Mouse (Mus musculus) urinary bladder, postnatal 25 days (tissue): ENCODE results near the gene Tfpt.
"Not testable (repeated sequence)": the region's sequence is repeated elsewhere in the genome, so short reads cannot be mapped to it uniquely, and the experiment has no call there.

Source experiments
- DNase-seq: peaks from one replicate; pipeline ENCODE4 v3.0.0; 2022; ENCODE audit warnings: low spot score

Tfpt gene

GRCm38 (mm10) chr7:3617242-3617995 is 12.3 kb downstream of the Tfpt start, which contains the start of gene Ndufa3:
Gene Ndufa3 (plus strand): TSS chr7:3617373.
- DNase-seq: peak; percentile 75

- no peak for DNase-seq
Measured at GRCm38 (mm10) chr7:3616389-3617241, 13.1 kb downstream of the Tfpt start.

- no peak for DNase-seq
Measured at GRCm38 (mm10) chr7:3616057-3616388, 13.7 kb downstream of the Tfpt start, which contains the start of gene Oscar. Gene Oscar (minus strand): TSS chr7:3616157.

- DNase-seq: no peak
Measured at GRCm38 (mm10) chr7:3614021-3614420, 15.7 kb downstream of the Tfpt start.

GRCm38 (mm10) chr7:3611006-3611405 is 18.7 kb downstream of the Tfpt start:
- DNase-seq: no peak

GRCm38 (mm10) chr7:3610437-3610836 is 19.3 kb downstream of the Tfpt start:
- DNase-seq: no peak

- DNase-seq: no peak
Measured at GRCm38 (mm10) chr7:3609082-3609481, 20.6 kb downstream of the Tfpt start.

GRCm38 (mm10) chr7:3608668-3609067 is 21.1 kb downstream of the Tfpt start:
- DNase-seq: no peak

GRCm38 (mm10) chr7:3607391-3607790 is 22.3 kb downstream of the Tfpt start:
- no peak for DNase-seq

DNA sequence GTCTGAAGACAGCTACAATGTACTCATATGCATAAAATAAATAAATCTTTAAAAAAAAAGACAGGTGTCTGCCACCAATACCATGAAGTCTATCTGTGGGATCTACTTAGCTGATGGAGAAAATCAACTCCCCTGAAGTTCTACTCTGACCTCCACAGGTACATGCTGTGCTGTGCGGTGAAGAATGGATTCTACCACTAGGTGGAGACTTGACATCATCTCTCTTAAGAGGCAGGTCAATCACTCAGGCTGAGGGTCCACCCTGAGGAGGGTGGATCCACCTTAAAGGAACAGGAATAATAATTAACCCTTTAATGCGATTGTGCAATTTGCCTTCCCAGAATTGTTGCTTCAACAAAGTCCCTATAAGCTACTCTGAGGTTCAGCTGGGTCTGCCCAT is 22.9 kb downstream of the Tfpt start:
- DNase-seq: no peak

- DNase-seq: peak; percentile 53
Measured at GRCm38 (mm10) chr7:3601119-3601518, 28.6 kb downstream of the Tfpt start.

DNA sequence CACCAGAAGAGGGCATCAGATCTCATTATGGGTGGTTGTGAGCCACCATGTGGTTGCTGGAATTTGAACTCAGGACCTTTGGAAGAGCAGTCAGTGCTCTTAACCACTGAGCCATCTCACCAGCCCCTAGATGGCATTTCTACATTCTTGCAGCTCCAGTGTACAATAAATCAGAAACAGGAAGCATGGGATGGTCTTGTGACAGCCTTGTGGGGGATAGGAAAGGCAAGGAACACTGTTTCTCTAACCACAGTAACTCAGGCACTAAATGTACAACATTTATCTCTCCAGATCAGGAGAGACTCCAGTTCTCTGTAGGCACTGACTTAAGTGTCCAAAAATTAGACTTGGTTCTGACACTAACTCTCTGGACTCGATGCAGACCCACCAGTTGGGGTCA is 32.0 kb downstream of the Tfpt start:
- not testable (repeated sequence) for DNase-seq

DNA sequence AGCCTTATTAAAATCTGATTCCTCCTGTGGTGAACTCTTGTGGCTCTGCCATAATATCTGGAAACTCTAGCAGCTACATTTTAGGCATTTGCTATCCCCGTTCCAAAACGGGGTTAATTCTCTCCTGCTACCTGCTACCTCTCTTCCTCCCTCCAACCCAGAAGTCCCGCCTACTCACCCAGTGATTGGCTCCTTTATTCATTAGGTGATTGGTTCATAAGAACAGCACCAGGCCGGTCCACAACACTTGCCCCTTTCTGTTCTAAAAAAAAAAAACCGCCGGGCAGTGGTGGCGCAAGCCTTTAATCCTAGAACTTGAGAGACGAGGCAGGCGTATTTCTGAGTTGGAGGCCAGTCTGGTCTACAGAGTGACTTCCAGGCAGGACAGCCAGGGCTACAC is 34.6 kb downstream of the Tfpt start:
- no peak for DNase-seq

GRCm38 (mm10) chr7:3594686-3595085 is 35.0 kb downstream of the Tfpt start:
- DNase-seq: no peak

GRCm38 (mm10) chr7:3593855-3594254 is 35.9 kb downstream of the Tfpt start:
- no peak for DNase-seq

GRCm38 (mm10) chr7:3591534-3591933 is 38.2 kb downstream of the Tfpt start:
- no peak for DNase-seq

DNA sequence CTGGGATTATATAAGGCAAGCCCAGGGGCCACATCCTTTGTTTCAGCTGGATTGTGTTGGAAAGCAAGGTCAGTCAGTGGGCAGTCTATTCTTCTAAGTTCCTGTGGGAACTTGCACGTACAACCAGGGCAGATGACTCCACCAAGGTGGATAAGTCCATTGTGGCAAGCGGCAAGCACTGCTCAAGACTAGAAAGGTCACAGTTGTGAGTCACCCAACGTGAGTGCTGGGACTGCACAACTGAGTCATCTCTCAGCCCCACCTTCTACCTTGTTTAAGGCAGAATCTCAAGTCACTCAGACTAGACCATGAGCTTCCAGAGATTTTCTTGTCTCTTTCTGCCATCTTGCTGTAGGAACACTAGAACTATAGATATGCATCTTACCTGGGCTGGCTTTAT is 39.2 kb downstream of the Tfpt start:
- DNase-seq: no peak

DNA sequence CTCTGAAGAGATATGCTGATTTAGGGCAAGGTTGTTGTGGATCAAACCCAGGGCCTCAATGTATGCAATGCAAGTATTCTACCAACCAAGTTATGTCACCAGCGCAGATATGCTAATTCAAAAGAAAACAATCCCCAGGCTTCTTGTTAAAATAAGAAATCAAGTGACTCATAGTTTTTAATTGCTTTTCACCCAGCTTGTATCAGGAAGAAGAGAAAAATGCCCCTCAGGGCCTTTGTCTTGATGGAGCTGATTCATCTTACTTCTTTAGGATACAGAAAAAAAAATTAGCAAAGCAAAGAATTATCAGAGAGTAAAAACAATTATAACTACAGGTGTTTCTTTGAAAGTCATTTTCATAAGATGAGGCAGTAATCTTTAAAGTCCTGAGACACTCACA is 42.4 kb downstream of the Tfpt start:
- no peak for DNase-seq

DNA sequence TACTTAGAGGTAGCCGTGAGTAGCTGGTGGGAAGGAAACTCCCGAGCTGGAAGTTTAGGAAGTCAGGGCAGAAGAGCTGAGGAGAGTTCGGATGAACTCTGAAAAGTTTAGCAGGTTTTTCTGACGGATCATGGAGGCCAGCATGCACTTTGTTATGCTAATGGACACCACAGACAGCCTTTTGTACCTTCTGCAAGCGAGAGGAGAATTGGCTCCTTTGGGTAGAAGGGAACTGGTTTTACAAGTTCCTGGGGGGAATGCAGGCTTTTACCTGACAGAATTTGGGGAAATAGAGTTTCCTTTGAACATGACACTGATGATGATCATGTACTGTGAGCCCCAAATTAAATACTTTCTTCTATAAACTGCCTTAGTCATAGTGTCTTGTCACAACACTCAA is 43.5 kb downstream of the Tfpt start:
- no peak for DNase-seq

DNA sequence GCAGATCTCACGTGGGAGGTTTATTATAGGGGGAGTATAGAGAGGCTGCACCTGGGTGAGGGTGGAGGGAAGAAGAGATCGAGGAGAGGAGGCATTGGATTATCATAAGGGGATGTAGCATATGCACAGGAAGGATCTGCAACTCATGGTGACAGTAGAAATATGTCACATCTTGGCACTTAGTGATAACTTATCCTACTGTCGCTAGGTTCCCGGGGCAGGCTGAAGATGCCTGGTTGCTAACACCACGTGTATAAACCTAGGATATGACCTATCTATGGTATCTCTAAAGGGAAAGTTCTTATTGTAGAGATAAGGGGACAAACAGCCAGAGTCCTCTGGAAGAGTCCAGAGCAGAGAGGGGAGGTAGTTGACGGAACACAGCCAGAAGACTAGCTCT is 44.0 kb downstream of the Tfpt start:
- DNase-seq: no peak

DNA sequence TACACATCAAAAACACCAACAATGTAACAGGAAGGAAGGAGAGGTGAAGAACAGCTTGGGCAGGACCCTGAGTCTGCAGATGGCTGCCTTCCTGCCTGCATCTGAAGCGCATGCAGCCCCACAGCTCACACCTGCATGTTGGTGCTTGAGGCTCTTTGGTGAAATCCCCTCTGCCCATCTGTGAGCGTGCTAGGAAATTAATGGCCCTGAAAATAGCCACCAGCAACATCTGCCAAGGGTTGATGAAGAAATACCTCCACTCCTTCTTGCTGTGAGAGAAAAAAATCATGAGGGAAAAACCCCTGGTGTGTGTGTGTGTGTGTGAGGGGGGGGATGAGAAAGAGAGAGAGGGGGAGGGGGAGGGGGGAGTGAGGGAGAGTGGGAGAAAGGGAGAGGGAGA is 49.7 kb downstream of the Tfpt start:
- no peak for DNase-seq

GRCm38 (mm10) chr7:3578952-3579546 is 50.7 kb downstream of the Tfpt start:
- DNase-seq: no peak

DNA sequence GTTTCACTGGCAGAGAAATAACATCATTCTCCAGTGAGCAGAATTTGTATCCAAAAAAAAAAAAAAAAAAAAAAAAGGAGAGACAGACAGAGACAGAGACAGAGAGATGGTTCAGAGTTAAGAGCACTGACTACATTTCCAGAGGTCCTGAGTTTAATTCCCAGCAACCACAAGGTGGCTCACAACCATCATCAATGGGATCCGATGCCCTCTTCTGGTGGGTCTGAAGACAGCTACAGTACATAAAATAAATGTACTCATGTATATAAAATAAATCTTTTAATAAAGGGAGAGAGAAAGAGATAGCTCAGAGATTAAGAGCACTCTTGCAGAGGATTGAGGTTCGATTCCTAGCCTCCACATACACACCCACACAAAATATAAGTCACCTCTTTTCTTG is 51.5 kb downstream of the Tfpt start:
- DNase-seq: no peak
